Mouse (Mus musculus) c-Kit-positive CD71-positive TER-119-negative erythroid progenitor cells, embryonic 14.5 days (primary cell): Measurements from ENCODE around the gene P3h2.
A peak's percentile ranks its signal among the peaks of the same experiment; 100 is the strongest.

Experiments
- DNase-seq: peaks from one replicate; pipeline ENCODE4 v3.0.0-alpha.2; 2013; ENCODE audit warnings: low read depth

Gene P3h2

DNA sequence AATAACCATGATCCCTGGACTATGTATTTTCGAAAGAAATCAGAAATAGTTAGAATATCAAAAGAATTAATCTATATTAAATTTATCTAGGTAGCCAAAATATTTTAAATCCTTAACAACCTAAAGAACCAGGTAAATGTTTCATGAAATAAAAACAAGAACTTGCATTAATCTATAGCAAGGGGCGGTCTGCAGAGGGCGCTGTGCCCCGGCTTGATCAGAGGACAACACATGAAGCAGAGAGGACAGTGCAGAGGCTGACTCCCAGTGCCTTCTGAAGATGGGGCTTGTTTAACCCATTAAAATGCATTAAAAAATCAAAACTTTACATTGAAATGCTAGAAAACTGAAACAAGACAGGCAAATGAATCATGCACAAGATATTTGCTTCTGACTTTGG lies 121.9 kb downstream of the P3h2 start:
- DNase-seq, result no peak

- DNase-seq, result no peak
These were observed 126.5 kb downstream of the P3h2 start for GRCm38 (mm10) chr16:25979037-25979436.

DNA sequence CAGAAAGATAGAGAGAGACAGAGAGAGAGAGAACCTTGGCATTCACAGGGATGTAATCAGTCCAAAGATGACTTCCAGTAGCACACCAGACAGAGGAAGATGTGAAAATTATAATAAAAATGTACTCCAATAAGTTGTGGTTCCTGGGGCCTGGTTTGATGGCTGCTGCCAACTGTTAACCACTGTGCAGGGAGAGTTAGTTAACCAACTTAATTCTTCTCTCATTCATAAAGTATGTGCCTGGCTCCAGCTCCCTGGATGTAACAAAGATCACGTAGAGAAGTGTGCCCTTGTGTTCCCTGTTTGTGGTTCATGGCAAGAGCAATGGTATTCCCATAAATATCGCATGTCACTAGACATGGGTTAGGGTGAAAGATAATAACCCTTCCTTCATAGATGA lies 128.4 kb downstream of the P3h2 start:
- DNase-seq, result no peak

- DNase-seq, result no peak
These were observed 134.3 kb downstream of the P3h2 start for GRCm38 (mm10) chr16:25971285-25971684.

DNA sequence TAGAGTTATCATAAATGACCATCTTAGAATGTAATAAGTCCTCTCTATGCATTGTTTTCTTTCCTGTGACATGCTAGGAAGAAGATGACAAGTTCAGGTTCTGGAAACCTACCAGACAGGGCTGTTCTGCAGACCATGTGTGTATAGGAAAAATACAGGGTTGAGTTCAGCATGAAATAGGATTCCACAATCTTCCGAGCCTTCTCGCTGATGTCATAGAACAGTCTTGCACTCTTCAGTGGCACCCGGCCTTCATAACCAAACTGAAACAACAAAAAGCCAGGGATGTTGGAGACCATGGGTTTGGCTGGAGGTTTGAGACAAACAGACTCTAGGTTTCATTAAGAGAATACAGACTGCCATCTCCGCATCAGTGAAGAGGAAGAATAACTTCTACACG lies 134.9 kb downstream of the P3h2 start:
- no peak for DNase-seq

GRCm38 (mm10) chr16:25970193-25970592 lies 135.4 kb downstream of the P3h2 start:
- no peak for DNase-seq

DNA sequence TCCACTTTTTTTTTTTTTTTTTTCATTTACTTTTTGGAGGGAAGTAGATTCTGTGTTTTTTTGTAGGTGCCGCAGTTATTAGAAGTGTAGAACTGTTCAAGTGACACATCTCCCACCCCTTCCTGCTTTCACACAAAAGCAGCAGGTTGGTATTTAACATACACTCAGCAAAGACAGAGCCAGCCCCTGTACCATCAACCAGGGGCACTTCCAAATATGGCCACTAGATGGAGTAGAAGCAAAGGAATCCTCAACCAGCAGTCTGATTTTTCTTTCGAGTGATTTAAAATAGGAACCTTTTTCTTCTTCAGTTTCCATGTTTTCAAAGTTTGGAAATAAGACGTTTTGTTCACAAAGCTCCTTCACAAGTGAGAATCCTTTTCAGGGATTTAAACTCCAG lies 138.3 kb downstream of the P3h2 start:
- peak; percentile 16 for DNase-seq

DNA sequence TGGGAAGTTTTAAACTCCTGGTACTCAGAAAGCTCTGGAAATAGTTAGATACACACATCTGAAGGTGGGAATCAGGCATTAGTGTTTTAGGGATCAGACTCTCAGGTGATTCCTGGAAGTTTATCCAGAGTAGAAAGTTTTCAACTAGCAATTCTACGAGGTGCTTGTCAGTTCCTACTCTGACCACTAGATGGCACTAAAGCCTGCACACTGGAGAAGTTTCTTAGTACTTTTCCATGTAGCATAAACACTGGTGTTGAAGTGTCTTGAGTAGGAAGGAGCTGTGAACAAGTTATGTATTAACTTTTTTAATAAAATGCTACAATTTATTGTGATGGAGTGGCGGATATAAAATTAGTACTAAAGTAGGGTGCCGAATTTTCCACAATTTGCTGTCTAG lies 141.7 kb downstream of the P3h2 start:
- peak; percentile 34 for DNase-seq

DNA sequence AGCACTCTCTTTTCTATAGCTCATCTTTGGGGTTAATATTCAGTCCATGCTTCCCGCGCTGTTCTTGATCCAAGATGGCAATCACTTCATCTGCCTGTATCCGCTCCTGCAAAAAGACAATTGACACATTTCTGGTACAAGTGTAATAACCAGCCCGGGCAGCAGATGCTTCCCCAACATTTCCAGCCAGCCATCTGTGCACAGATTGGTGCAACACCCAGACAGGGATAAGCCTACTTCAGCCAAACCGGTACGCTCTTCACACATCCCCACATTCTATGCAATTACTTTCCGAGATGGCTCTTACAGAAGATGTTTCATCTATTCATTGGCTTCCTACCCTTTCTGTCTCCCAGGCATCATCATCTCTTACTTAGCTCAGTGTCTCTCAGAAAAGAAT lies 145.2 kb downstream of the P3h2 start:
- DNase-seq, result no peak

DNA sequence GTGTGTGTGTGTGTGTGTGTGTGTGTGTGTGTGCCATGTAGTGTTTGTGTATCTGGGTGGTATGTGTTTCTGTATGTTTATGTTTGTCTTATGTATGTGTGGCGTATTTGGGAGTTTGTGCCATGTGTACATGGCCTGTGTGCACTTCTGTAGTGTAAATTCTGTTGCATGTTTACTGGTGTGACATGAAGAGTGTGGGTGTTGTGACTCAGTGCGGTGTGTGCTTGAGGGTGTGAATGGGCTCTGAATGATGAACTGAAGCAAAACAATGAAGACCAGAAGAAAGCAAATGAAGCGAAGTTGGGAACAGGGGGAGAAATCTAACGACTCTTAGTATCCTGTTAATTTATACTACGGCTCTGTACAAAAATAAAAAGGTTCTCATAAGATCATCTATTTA lies 145.7 kb downstream of the P3h2 start:
- no peak for DNase-seq

DNA sequence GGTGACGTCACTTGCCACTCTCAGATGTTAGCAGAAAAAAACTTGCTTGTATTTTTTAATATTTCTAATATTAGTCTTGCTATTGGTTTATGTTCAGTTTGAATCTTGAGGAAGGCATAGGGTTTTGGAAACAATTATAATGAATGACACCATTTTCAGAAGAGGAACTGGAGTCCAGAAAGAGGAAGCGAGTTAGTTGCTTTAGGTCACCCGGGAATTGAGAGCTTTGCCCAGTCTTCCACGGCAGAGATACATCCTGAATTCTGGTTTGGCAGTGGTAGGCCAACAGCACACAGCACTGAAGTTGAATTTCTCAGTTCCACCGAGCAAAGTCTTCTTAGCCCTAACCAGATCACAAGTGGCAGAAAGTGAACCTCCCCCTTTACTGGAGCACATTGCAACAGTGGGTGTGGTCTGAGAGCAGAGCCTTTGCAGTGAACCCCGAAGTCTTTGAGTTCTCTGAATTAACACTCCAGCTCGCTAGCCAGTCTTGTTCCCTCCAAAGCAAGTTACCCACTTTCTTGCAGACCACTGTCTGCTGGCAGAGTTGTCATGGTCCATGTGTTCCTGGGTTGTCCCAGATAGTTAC lies 146.8 kb downstream of the P3h2 start:
- no peak for DNase-seq

DNA sequence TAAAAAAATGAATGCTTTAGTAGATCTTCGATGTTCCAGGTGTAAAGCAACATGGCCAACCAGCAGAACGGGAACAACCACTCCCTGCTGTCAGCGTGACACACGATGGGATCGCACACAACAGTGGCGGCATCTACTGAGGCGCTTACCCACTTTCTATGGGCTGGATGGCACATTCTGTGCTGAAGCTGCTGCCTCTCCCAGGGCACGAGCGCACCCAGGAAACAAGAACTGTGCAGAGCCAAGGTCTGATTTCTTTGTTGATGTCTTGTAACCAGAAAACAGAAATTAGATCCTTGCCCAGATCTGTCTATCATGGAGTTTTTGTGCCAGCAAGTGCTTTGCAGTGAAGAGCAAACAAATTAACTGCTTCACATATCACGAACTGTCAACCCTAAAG lies 147.4 kb downstream of the P3h2 start:
- DNase-seq, result no peak

- no peak for DNase-seq
These were observed 148.8 kb downstream of the P3h2 start for GRCm38 (mm10) chr16:25956831-25957230.

DNA sequence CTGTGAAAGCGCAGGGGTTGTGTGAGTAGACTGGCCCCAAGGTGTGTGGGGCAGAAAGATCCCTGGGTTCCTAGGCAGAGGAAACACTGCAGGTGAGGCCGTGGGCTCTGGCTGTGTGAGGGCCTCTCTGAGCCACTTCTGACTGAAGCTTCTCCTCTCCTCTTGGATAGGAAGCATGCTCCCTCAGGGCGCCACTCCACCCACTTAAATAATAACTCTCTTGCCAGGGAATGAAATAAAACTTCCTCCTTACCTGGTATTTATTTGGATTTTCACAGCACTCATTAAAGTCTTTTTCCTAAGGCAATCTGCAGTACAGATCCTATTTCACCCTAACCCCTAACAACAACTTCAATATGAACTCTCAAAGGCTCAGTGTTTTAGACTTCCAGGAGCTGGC lies 151.0 kb downstream of the P3h2 start:
- DNase-seq, result no peak

- no peak for DNase-seq
These were observed 152.2 kb downstream of the P3h2 start for GRCm38 (mm10) chr16:25953359-25953758.

DNA sequence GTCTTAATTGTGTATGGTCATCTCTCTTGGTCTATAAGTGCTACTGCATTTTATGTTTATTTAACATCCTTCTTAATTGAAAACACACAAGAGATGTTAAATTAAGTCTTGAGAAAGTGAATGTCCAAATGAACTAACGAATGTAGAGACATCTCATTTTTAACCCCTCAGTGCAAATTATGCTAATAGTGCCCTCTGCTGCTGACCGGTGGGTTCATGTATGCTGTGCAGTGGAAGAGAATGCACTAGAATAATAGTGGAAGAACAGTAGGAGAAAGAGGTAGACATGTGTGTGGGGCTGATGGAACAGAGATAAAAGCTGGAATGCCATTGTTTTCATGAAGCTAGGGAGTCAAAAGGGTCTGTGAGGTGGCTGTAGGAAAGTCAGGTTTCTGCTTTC lies 153.6 kb downstream of the P3h2 start:
- no peak for DNase-seq

DNA sequence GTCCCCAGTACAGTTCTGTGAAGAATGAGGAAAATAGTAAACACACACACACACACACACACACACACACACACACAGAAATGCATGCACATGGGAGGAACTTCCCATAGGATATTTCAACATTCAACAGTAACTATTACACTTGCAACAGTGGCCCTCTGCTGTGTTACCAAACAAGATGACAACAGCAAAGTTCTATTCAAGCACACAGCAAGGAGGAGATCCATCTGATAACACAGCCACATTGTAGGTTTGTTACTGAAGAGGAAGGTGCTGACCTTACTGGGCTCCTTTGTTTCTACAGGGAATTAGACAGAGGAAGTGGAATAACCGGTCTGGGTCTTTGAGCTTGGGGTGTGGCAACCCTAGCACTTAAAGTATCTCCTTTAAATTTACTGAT lies 157.5 kb downstream of the P3h2 start:
- no peak for DNase-seq

- DNase-seq, result no peak
These were observed 160.2 kb downstream of the P3h2 start for GRCm38 (mm10) chr16:25945151-25945955.

DNA sequence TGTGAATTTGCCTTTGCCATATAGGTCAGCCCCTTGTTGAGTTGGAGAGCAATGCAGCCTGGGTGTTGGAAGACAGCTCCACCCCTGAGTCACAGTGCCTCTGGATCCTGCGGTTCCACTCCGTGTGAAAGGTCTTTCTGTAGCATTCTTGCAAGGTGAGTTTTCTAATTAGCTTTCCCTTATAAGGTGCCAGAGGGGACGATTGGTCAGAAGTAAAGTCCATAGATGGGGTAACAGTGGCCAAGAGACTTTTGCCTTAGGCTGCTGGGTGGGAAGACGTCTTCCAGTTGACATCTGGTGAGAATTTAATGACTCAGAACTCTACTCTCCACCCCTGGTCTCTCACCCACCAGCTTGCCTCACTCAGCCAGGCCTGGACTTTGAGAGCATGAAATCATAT lies 163.3 kb downstream of the P3h2 start:
- no peak for DNase-seq

GRCm38 (mm10) chr16:25934181-25934580 lies 171.4 kb downstream of the P3h2 start:
- no peak for DNase-seq

GRCm38 (mm10) chr16:25912185-25912584 lies 193.4 kb downstream of the P3h2 start:
- DNase-seq, result no peak
